Mouse (Mus musculus) E14TG2a.4 (cell line): ENCODE results near the gene Cdiptos.

ENCODE experiments used
- CTCF ChIP-seq: conservative IDR thresholded peaks from 2 replicates; pipeline ENCODE4 v1.5.1; 2014; ENCODE audit warnings: low read length
- NANOG ChIP-seq: IDR thresholded peaks from 2 replicates; pipeline ENCODE4 v1.6.1; 2014; ENCODE audit warnings: borderline replicate concordance, low read length, mixed read lengths
- POU5F1 ChIP-seq: IDR thresholded peaks from 2 replicates; pipeline ENCODE4 v1.6.1; 2014; ENCODE audit warnings: low read length, borderline replicate concordance

GRCm38 (mm10) chr7:126932652-126933051, 43.2 kb downstream of the Cdiptos start:
- no peak for TF ChIP-seq CTCF
- no peak for TF ChIP-seq NANOG
- no peak for TF ChIP-seq POU5F1
